Mouse (Mus musculus): ENCODE results near the gene Hnrnpab. TPM values are rescaled to one million over a fixed set of nuclear protein-coding genes. Genes with fewer than 3 reads are reported as not detected.

Gene Hnrnpab
- total RNA-seq (2021) = 354 and 356 TPM in 2 replicates
- long read RNA-seq, experiment 1, transcript Hnrnpab-201 (7 exons, 2,370 nt) = major isoform, 169 of 311 reads
- long read RNA-seq, experiment 1, transcript Hnrnpab-203 (8 exons, 1,437 nt) = minor isoform, 73 of 311 reads
- long read RNA-seq, experiment 1, partial matches to known transcripts = 53 of 311 reads
- long read RNA-seq, experiment 1, other reads (novel, unspliced or antisense) = 15 of 311 reads
- long read RNA-seq, experiment 2, transcript Hnrnpab-203 (8 exons, 1,437 nt) = minor isoform, 42 of 181 reads
- long read RNA-seq, experiment 2, transcript Hnrnpab-201 (7 exons, 2,370 nt) = major isoform, 90 of 181 reads
- long read RNA-seq, experiment 2, partial matches to known transcripts = 21 of 181 reads
- long read RNA-seq, experiment 2, other reads (novel, unspliced or antisense) = 27 of 181 reads

GRCm38 (mm10) chr11:51606447-51607095, at the start of gene Hnrnpab:
Hnrnpab (minus strand) TSS chr11:51606847.
- DNase-seq = peak; percentile 98

GRCm38 (mm10) chr11:51654891-51655290, 48.2 kb upstream of the Hnrnpab start:
- no peak for DNase-seq

- DNase-seq = peak; percentile 57
Measured at GRCm38 (mm10) chr11:51653736-51654135, 47.1 kb upstream of the Hnrnpab start.

GRCm38 (mm10) chr11:51652889-51653418, 46.3 kb upstream of the Hnrnpab start:
- DNase-seq = no peak

- DNase-seq = peak; percentile 93
Measured at GRCm38 (mm10) chr11:51650691-51651515, 44.3 kb upstream of the Hnrnpab start, which contains the start of the genes N4bp3 and D930048N14Rik. N4bp3 (minus strand) TSS chr11:51650842. D930048N14Rik (plus strand) TSS chr11:51650954.

- no peak for DNase-seq
Measured at GRCm38 (mm10) chr11:51650261-51650660, 43.6 kb upstream of the Hnrnpab start.

GRCm38 (mm10) chr11:51649889-51650199, 43.2 kb upstream of the Hnrnpab start:
- peak; percentile 29 for DNase-seq

GRCm38 (mm10) chr11:51649111-51649888, 42.7 kb upstream of the Hnrnpab start:
- no peak for DNase-seq

GRCm38 (mm10) chr11:51648566-51648965, 41.9 kb upstream of the Hnrnpab start:
- peak; percentile 40 for DNase-seq

GRCm38 (mm10) chr11:51646751-51647667, 40.4 kb upstream of the Hnrnpab start:
- peak; percentile 62 for DNase-seq

- DNase-seq = no peak
Measured at GRCm38 (mm10) chr11:51646245-51646644, 39.6 kb upstream of the Hnrnpab start.

GRCm38 (mm10) chr11:51645293-51645692, 38.6 kb upstream of the Hnrnpab start:
- DNase-seq = peak; percentile 59

GRCm38 (mm10) chr11:51644217-51644616, 37.6 kb upstream of the Hnrnpab start:
- no peak for DNase-seq

GRCm38 (mm10) chr11:51643761-51644160, 37.1 kb upstream of the Hnrnpab start:
- DNase-seq = peak; percentile 61

GRCm38 (mm10) chr11:51643202-51643601, 36.6 kb upstream of the Hnrnpab start:
- no peak for DNase-seq

GRCm38 (mm10) chr11:51640748-51641147, 34.1 kb upstream of the Hnrnpab start:
- peak; percentile 38 for DNase-seq

GRCm38 (mm10) chr11:51638497-51638896, 31.9 kb upstream of the Hnrnpab start:
- DNase-seq = no peak

GRCm38 (mm10) chr11:51637971-51638414, 31.3 kb upstream of the Hnrnpab start:
- peak; percentile 65 for DNase-seq

GRCm38 (mm10) chr11:51636323-51636684, 29.7 kb upstream of the Hnrnpab start:
- DNase-seq = peak; percentile 81

All from adrenal gland, postnatal 14 days (tissue).